In genomic region chr14:86115254-86116057, GRCm38 (mm10) we compare ENCODE assay signal across 31 mouse cellular contexts.
DNase-seq lines count a peak whose midpoint lies in the region; ATAC-seq lines count a peak whose summit lies in the region.
"Had no signal": no experiment of that assay in that cellular context is flagged by ENCODE, and none has a peak within 500 bp of the region (broad histone marks: within the 10 kb centered on the region; RNA-seq: fewer than 3 reads in every experiment).

No protein-coding gene starts in this region.

- H3K27ac ChIP-seq in heart, embryonic 13.5 days (replicated peaks) = peak overlapping the region; percentile 62
- peak overlapping the region; percentile 32; the same call in 1 of the 2 replicates for H3K27ac ChIP-seq in lung, embryonic 16.5 days (ENCODE audit: low read length)
- H3K27ac ChIP-seq: gastrocnemius, adult 2 months; hindbrain, embryonic 13.5 days; liver, embryonic 15.5 days; midbrain, embryonic 12.5 days; neural tube, embryonic 12.5 days; stomach, postnatal 0 days had no signal

- H3K27me3 ChIP-seq in heart, embryonic 13.5 days (replicated peaks) = no peaks in the 10 kb centered on the region
- H3K27me3 ChIP-seq in lung, embryonic 16.5 days (ENCODE audit: control insufficient read depth, insufficient read depth, low read depth, low read length) = no peaks in the 10 kb centered on the region
- H3K27me3 ChIP-seq: hindbrain, embryonic 13.5 days; liver, embryonic 15.5 days; megakaryocyte, embryonic 14.5 days; midbrain, embryonic 12.5 days; neural tube, embryonic 12.5 days; Patski had no signal

- intact Hi-C loops in heart, postnatal 10 days (cut with DNase I) = no loop called here

- H3K4me1 ChIP-seq in heart, embryonic 13.5 days = peaks cover 15% of the 10 kb centered on the region
- H3K4me1 ChIP-seq in lung, embryonic 16.5 days (replicated peaks; ENCODE audit: control insufficient read depth, insufficient read depth, low read length) = no peaks in the 10 kb centered on the region; the same call in 1 of the 2 replicates
- H3K4me1 ChIP-seq: hindbrain, embryonic 13.5 days; liver, embryonic 15.5 days; megakaryocyte, embryonic 14.5 days; midbrain, embryonic 12.5 days; neural tube, embryonic 12.5 days had no signal

- H3K36me3 ChIP-seq in heart, embryonic 13.5 days = no peaks in the 10 kb centered on the region
- no peaks in the 10 kb centered on the region for H3K36me3 ChIP-seq in lung, embryonic 16.5 days (ENCODE audit: control insufficient read depth, insufficient read depth, low read length)
- H3K36me3 ChIP-seq: G1E; hindbrain, embryonic 13.5 days; liver, embryonic 15.5 days; midbrain, embryonic 12.5 days; neural tube, embryonic 12.5 days had no signal

- ATAC-seq in heart, embryonic 13.5 days (ENCODE audit: extremely low read depth, insufficient number of reproducible peaks, low FRiP score, low TSS enrichment) = no peak
- peak; percentile 72 for ATAC-seq in lung, embryonic 16.5 days (ENCODE audit: low read depth)
- ATAC-seq: forebrain, embryonic 16.5 days; intestine, embryonic 16.5 days; Patski had no signal

- H3K4me3 ChIP-seq in heart, embryonic 13.5 days = no peak overlapping the region
- H3K4me3 ChIP-seq in lung, embryonic 16.5 days (ENCODE audit: low read length) = no peak overlapping the region
- H3K4me3 ChIP-seq: gastrocnemius, adult 2 months; hindbrain, embryonic 13.5 days; liver, embryonic 15.5 days; megakaryocyte, embryonic 14.5 days; midbrain, embryonic 12.5 days; myocyte; neural tube, embryonic 12.5 days had no signal

- DNase-seq in cerebellum, postnatal 14 days = peak; percentile 38 to 72
- DNase-seq in cerebellum, postnatal 36 days = no peak
- DNase-seq in heart, postnatal 4 days = no peak
- DNase-seq in heart, postnatal 10 days = peak; percentile 12 to 20
- no peak for DNase-seq in heart, adult 11 months
- no peak for DNase-seq in lung, postnatal 25 days (ENCODE audit: low spot score)
- DNase-seq: adrenal gland, postnatal 10 days; cerebellum, adult 11 months; cerebellum, adult 9-11 months; gastrocnemius, adult 2 months; gastrocnemius, postnatal 36 days; kidney, adult 9 months; kidney, postnatal 14 days; layer of hippocampus, adult 9-11 months; lung, postnatal 4 days; right cerebral cortex, adult 18-20 months; thymus, adult 18-20 months; thymus, postnatal 25 days had no signal

- 27% methylated on average over 4 of the region's 4 CpGs for WGBS in heart, embryonic 13.5 days
- 19% methylated on average over 4 of the region's 4 CpGs for WGBS in lung, embryonic 16.5 days

- no peaks in the 10 kb centered on the region for H3K9me3 ChIP-seq in heart, embryonic 13.5 days
- no peaks in the 10 kb centered on the region for H3K9me3 ChIP-seq in lung, embryonic 16.5 days (ENCODE audit: control insufficient read depth, low read length)
- H3K9me3 ChIP-seq: hindbrain, embryonic 13.5 days; liver, embryonic 15.5 days; megakaryocyte, embryonic 14.5 days; midbrain, embryonic 12.5 days; neural tube, embryonic 12.5 days had no signal

- no peak overlapping the region for H3K4me2 ChIP-seq in heart, embryonic 13.5 days
- no peak overlapping the region for H3K4me2 ChIP-seq in lung, embryonic 16.5 days (ENCODE audit: low read depth, low read length)
- H3K4me2 ChIP-seq: hindbrain, embryonic 13.5 days; liver, embryonic 15.5 days; midbrain, embryonic 12.5 days; neural tube, embryonic 12.5 days had no signal

- no peak overlapping the region for H3K9ac ChIP-seq in heart, embryonic 13.5 days
- no peak overlapping the region for H3K9ac ChIP-seq in lung, embryonic 16.5 days (ENCODE audit: low read length)
- H3K9ac ChIP-seq: hindbrain, embryonic 13.5 days; liver, embryonic 15.5 days; midbrain, embryonic 12.5 days; neural tube, embryonic 12.5 days had no signal

Comparison
In these comparisons a context has a peak if more than half of its experiments do, and no peak if none do; other contexts are left out.
1. DNase-seq: peak in cerebellum, postnatal 14 days (2 of 2) and heart, postnatal 10 days (2 of 2); none in cerebellum, postnatal 36 days (0 of 2), heart, postnatal 4 days (single experiment), heart, adult 11 months (single experiment) and lung, postnatal 25 days (single experiment).